Mouse (Mus musculus) neutrophil, adult 65 days (primary cell): ENCODE measurements around the gene Chmp4b. TPM values are rescaled to one million over a fixed set of nuclear protein-coding genes. Genes with fewer than 3 reads are reported as not detected.

ENCODE experiments used
- total RNA-seq: library from RNA; stranded (reverse); gene quantifications from 2 replicates; pipeline ENCODE4 v1.2.4, GENCODE M21; 2023

The Chmp4b gene
- total RNA-seq, result 203 and 242 TPM in 2 replicates

DNA sequence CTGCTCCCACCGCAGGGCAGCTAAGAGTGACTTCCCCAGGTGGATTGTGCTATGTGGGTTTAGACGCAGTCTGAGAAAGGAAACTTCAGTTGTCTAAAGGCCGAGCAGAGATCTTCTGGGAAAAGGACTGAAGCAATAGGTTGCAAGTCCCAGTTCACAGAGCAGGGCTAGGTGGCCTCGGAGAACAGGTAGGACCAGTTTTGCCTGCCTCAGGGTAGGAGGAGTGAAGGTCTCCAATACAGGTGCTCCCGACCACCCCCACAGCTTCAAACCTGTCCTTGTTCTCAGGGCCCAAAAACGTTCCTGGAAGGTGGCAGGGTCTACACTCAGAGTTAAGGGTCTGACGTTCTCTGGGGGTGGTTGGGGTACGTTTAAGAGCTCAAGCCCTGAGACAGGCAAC, at the start of gene Chmp4b:
Gene Chmp4b (plus strand): TSS at position 343 of the 400 bp plus-strand sequence.

GRCm38 (mm10) chr2:154603638-154604153, 47.8 kb upstream of the Chmp4b start, which contains the start of gene Pxmp4:
Gene Pxmp4, minus strand, starts transcription at chr2:154603708.

GRCm38 (mm10) chr2:154613118-154614115, 38.1 kb upstream of the Chmp4b start, which contains the start of the genes Zfp341 and 4930519P11Rik:
Gene Zfp341, plus strand, starts transcription at chr2:154613297.
Gene 4930519P11Rik, minus strand, starts transcription at chr2:154613437.

Other genes with a start within 250 kb of the Chmp4b start
- gene Snta1, start 243.6 kb upstream of the Chmp4b start, total RNA-seq, result 0.98 and 1.4 TPM in 2 replicates
- gene Cbfa2t2, start 215.2 kb upstream of the Chmp4b start, total RNA-seq, result 18.3 and 30.7 TPM in 2 replicates
- gene 1700003F12Rik, start 104.6 kb upstream of the Chmp4b start, total RNA-seq, result 0.76 TPM in 1 of 2 replicates, not detected in the other
- 0.32 TPM in 1 of 2 replicates, not detected in the other for gene Actl10, start 99.9 kb upstream of the Chmp4b start, total RNA-seq
- gene Necab3, start 92.8 kb upstream of the Chmp4b start, total RNA-seq, result 1.1 and 2.1 TPM in 2 replicates
- 14.2 and 18.8 TPM in 2 replicates for gene E2f1, start 81.8 kb upstream of the Chmp4b start, total RNA-seq
- 13.9 and 14.9 TPM in 2 replicates for gene Pxmp4, start 48.0 kb upstream of the Chmp4b start, total RNA-seq
- gene Zfp341, start 38.4 kb upstream of the Chmp4b start, total RNA-seq, result 2.7 and 3.6 TPM in 2 replicates
- 0.91 TPM in 1 of 2 replicates, not detected in the other for gene 4930519P11Rik, start 38.3 kb upstream of the Chmp4b start, total RNA-seq
- gene Gm14214, start 118.3 kb downstream of the Chmp4b start, total RNA-seq, result not detected in 2 replicates
- gene Raly, start 139.4 kb downstream of the Chmp4b start, total RNA-seq, result 161 and 165 TPM in 2 replicates
- not detected in 2 replicates for gene a, start 139.7 kb downstream of the Chmp4b start, total RNA-seq
- 43.9 and 45.8 TPM in 2 replicates for gene Eif2s2, start 241.2 kb downstream of the Chmp4b start, total RNA-seq